Mouse (Mus musculus) heart, embryonic 12.5 days (tissue): ENCODE measurements around the gene Fdx1l. TPM values are rescaled to one million over a fixed set of nuclear protein-coding genes. Genes with fewer than 3 reads are reported as not detected.

Experiments used
- ATAC-seq: fragments of 200-750 bp; cut with Nextera tagmentation; 2 replicates; pipeline ENCODE4 v1.8.0; 2017; ENCODE audit warnings: moderate TSS enrichment, moderate library complexity; ENCODE audit not compliant: insufficient number of reproducible peaks, low FRiP score
- H3K27ac ChIP-seq: fragments of 300-500 bp; sonication (generic); 2 replicates; pipeline ENCODE4 v1.5.1; 2016; ENCODE audit warnings: mild to moderate bottlenecking, moderate library complexity; ENCODE audit not compliant: poor library complexity, severe bottlenecking
- H3K27me3 ChIP-seq: fragments of 300-500 bp; sonication (generic); replicated peaks from 2 replicates; pipeline ENCODE4 v1.6.1; 2016; ENCODE audit warnings: mild to moderate bottlenecking, moderate library complexity
- H3K36me3 ChIP-seq: fragments of 300-500 bp; sonication (generic); 2 replicates; pipeline ENCODE4 v1.6.1; 2016; ENCODE audit warnings: mild to moderate bottlenecking, moderate library complexity
- H3K4me1 ChIP-seq: fragments of 300-500 bp; sonication (generic); replicated peaks from 2 replicates; pipeline ENCODE4 v1.6.1; 2016; ENCODE audit warnings: mild to moderate bottlenecking
- H3K4me2 ChIP-seq: fragments of 300-500 bp; sonication (generic); 2 replicates; pipeline ENCODE4 v1.6.1; 2016; ENCODE audit warnings: mild to moderate bottlenecking, moderate library complexity
- H3K4me3 ChIP-seq: fragments of 300-500 bp; sonication (generic); 2 replicates; pipeline ENCODE4 v1.5.1; 2016; ENCODE audit warnings: mild to moderate bottlenecking
- H3K9ac ChIP-seq: fragments of 300-500 bp; sonication (generic); 2 replicates; pipeline ENCODE4 v1.6.1; 2016; ENCODE audit warnings: mild to moderate bottlenecking, moderate library complexity
- H3K9me3 ChIP-seq: fragments of 300-500 bp; sonication (generic); replicated peaks from 2 replicates; pipeline ENCODE4 v1.6.1; 2016; ENCODE audit warnings: mild to moderate bottlenecking, moderate library complexity
- WGBS: fragments of 180-500 bp; shearing (Covaris S2); methylation state at CpG from one replicate; pipeline ENCODE4 v1.1.7; 2016; 5-methylcytosine and 5-hydroxymethylcytosine counted together
- polyA plus RNA-seq: library from polyadenylated mRNA; unstranded; fragments of >200 nt; fragmentation: Nextera tagmentation; extraction: Ambion mirVana; gene quantifications from 2 replicates; pipeline ENCODE4 v1.2.1, GENCODE M21; 2016

Gene Fdx1l
- 44.2 and 47.7 TPM in 2 replicates for polyA plus RNA-seq

GRCm38 (mm10) chr9:21073044-21073840, at the start of gene Fdx1l, which contains the start of gene Gm49373:
Gene Fdx1l, minus strand, starts transcription at chr9:21073614.
Gene Gm49373, minus strand, starts transcription at chr9:21073096.
- H3K9me3 ChIP-seq = no peaks in the 10 kb centered on the region

GRCm38 (mm10) chr9:21121483-21121882, 48.1 kb upstream of the Fdx1l start:
- H3K4me2 ChIP-seq = no peak overlapping the region
- no peaks in the 10 kb centered on the region for H3K9me3 ChIP-seq
- no peak overlapping the region for H3K9ac ChIP-seq
- H3K4me3 ChIP-seq = no peak overlapping the region
- 84% methylated on average over 16 of the region's 16 CpGs for WGBS
- no peaks in the 10 kb centered on the region; the same call in 1 of the 2 replicates for H3K27me3 ChIP-seq
- peaks cover 58% of the 10 kb centered on the region for H3K36me3 ChIP-seq
- H3K27ac ChIP-seq = no peak overlapping the region
- no peak for ATAC-seq
- H3K4me1 ChIP-seq = peaks cover 17% of the 10 kb centered on the region

More at GRCm38 (mm10) chr9:21073044-21073840, at the start of gene Fdx1l, which contains the start of gene Gm49373:
- Histone ChIP-seq H3K4me2 (peak within 1 kb of the TSS; percentile 68), H3K4me1 (peaks cover 7% of the 10 kb centered on the region), H3K27ac (peak within 1 kb of the TSS; percentile 65), H3K4me3 (peak within 1 kb of the TSS; percentile 74), H3K9ac (peak within 1 kb of the TSS; percentile 94), H3K27me3 (no peaks in the 10 kb centered on the region), H3K36me3 (peaks cover 61% of the 10 kb centered on the region)
- peak; percentile 91 for ATAC-seq
- 2% methylated on average over 58 of the region's 58 CpGs for whole genome bisulfite sequencing

GRCm38 (mm10) chr9:21117073-21117472, 43.7 kb upstream of the Fdx1l start:
- no peak for ATAC-seq
- no peaks in the 10 kb centered on the region for H3K9me3 ChIP-seq
- H3K27me3 ChIP-seq = no peaks in the 10 kb centered on the region
- peaks cover 37% of the 10 kb centered on the region for H3K36me3 ChIP-seq
- H3K4me2 ChIP-seq = no peak overlapping the region
- H3K4me1 ChIP-seq = no peaks in the 10 kb centered on the region
- H3K4me3 ChIP-seq = no peak overlapping the region
- H3K9ac ChIP-seq = no peak overlapping the region
- no peak overlapping the region for H3K27ac ChIP-seq
- 74% methylated on average over 6 of the region's 6 CpGs for WGBS

GRCm38 (mm10) chr9:21115105-21115504, 41.7 kb upstream of the Fdx1l start:
- Histone ChIP-seq H3K9ac (no peak overlapping the region), H3K27me3 (no peaks in the 10 kb centered on the region), H3K9me3 (no peaks in the 10 kb centered on the region), H3K4me2 (no peak overlapping the region), H3K4me1 (no peaks in the 10 kb centered on the region), H3K4me3 (no peak overlapping the region), H3K27ac (no peak overlapping the region), H3K36me3 (peaks cover 21% of the 10 kb centered on the region)
- no peak for ATAC-seq
- WGBS = 87% methylated on average over 8 of the region's 8 CpGs

GRCm38 (mm10) chr9:21114190-21114589, 40.8 kb upstream of the Fdx1l start:
- Histone ChIP-seq H3K4me1 (no peaks in the 10 kb centered on the region), H3K27ac (no peak overlapping the region), H3K27me3 (no peaks in the 10 kb centered on the region), H3K9me3 (no peaks in the 10 kb centered on the region), H3K4me3 (no peak overlapping the region), H3K4me2 (no peak overlapping the region), H3K36me3 (peaks cover 20% of the 10 kb centered on the region), H3K9ac (no peak overlapping the region)
- no peak for ATAC-seq
- WGBS = 82% methylated on average over 7 of the region's 7 CpGs

- Histone ChIP-seq H3K4me1 (no peaks in the 10 kb centered on the region), H3K36me3 (peaks cover 22% of the 10 kb centered on the region), H3K9me3 (no peaks in the 10 kb centered on the region), H3K27ac (no peak overlapping the region), H3K4me2 (no peak overlapping the region), H3K27me3 (no peaks in the 10 kb centered on the region), H3K4me3 (no peak overlapping the region), H3K9ac (no peak overlapping the region)
- ATAC-seq = no peak
- 87% methylated on average over 6 of the region's 6 CpGs for WGBS
Measured at GRCm38 (mm10) chr9:21113751-21114150, 40.3 kb upstream of the Fdx1l start.

GRCm38 (mm10) chr9:21107607-21108237, 34.3 kb upstream of the Fdx1l start:
- no peaks in the 10 kb centered on the region for H3K9me3 ChIP-seq
- ATAC-seq = no peak
- no peak overlapping the region for H3K27ac ChIP-seq
- no peak overlapping the region for H3K9ac ChIP-seq
- 44% methylated on average over 23 of the region's 23 CpGs for WGBS
- H3K27me3 ChIP-seq = no peaks in the 10 kb centered on the region
- peaks cover 25% of the 10 kb centered on the region; the same call in 1 of the 2 replicates for H3K36me3 ChIP-seq
- H3K4me3 ChIP-seq = no peak overlapping the region
- no peak overlapping the region for H3K4me2 ChIP-seq
- H3K4me1 ChIP-seq = no peaks in the 10 kb centered on the region

GRCm38 (mm10) chr9:21105760-21106564, 32.5 kb upstream of the Fdx1l start:
- 60% methylated on average over 5 of the region's 5 CpGs for WGBS
- Histone ChIP-seq H3K4me3 (no peak overlapping the region), H3K27me3 (no peaks in the 10 kb centered on the region), H3K4me1 (peaks cover under 1% of the 10 kb centered on the region; the same call in 1 of the 2 replicates), H3K9me3 (no peaks in the 10 kb centered on the region), H3K36me3 (peaks cover 25% of the 10 kb centered on the region; the same call in 1 of the 2 replicates), H3K9ac (no peak overlapping the region), H3K4me2 (no peak overlapping the region), H3K27ac (no peak overlapping the region)
- ATAC-seq = no peak

GRCm38 (mm10) chr9:21104814-21105213, 31.4 kb upstream of the Fdx1l start:
- Histone ChIP-seq H3K4me1 (peaks cover 8% of the 10 kb centered on the region), H3K9ac (no peak overlapping the region), H3K36me3 (peaks cover 20% of the 10 kb centered on the region; the same call in 1 of the 2 replicates), H3K4me3 (no peak overlapping the region), H3K27ac (no peak overlapping the region), H3K9me3 (no peaks in the 10 kb centered on the region), H3K4me2 (no peak overlapping the region), H3K27me3 (no peaks in the 10 kb centered on the region)
- 89% methylated on average over 6 of the region's 6 CpGs for WGBS
- no peak for ATAC-seq

GRCm38 (mm10) chr9:21102076-21102475, 28.7 kb upstream of the Fdx1l start:
- no peaks in the 10 kb centered on the region for H3K27me3 ChIP-seq
- no peak for ATAC-seq
- H3K9me3 ChIP-seq = no peaks in the 10 kb centered on the region
- no peak overlapping the region for H3K4me2 ChIP-seq
- WGBS = 87% methylated on average over 2 of the region's 2 CpGs
- H3K36me3 ChIP-seq = peaks cover 11% of the 10 kb centered on the region; the same call in 1 of the 2 replicates
- no peak overlapping the region for H3K27ac ChIP-seq
- no peak overlapping the region for H3K9ac ChIP-seq
- H3K4me3 ChIP-seq = no peak overlapping the region
- peaks cover 11% of the 10 kb centered on the region for H3K4me1 ChIP-seq
